Mouse (Mus musculus): Measurements from ENCODE around the gene 2810021J22Rik. TPM values are rescaled to one million over a fixed set of nuclear protein-coding genes. Genes with fewer than 3 reads are reported as not detected.
"Not testable (repeated sequence)": the region's sequence is repeated elsewhere in the genome, so short reads cannot be mapped to it uniquely, and the experiment has no call there.

The 2810021J22Rik gene
- polyA plus RNA-seq (2015; fragmentation: Nextera tagmentation; extraction: Ambion mirVana): 10.3 and 11.7 TPM in 2 replicates

- Histone ChIP-seq H3K9me3 (replicated peaks) (no peaks in the 10 kb centered on the region), H3K4me1 (peaks cover 28% of the 10 kb centered on the region), H3K9ac (replicated peaks) (peak within 1 kb of the TSS; percentile 87), H3K4me3 (replicated peaks) (peak within 1 kb of the TSS; percentile 75), H3K4me2 (peak within 1 kb of the TSS; percentile 80), H3K27me3 (replicated peaks) (no peaks in the 10 kb centered on the region), H3K36me3 (peaks cover 17% of the 10 kb centered on the region), H3K27ac (replicated peaks) (peak within 1 kb of the TSS; percentile 93)
- WGBS: 3% methylated on average over 37 of the region's 37 CpGs
- ATAC-seq (ENCODE audit: low FRiP score): peak; percentile 91
Observed at GRCm38 (mm10) chr11:58867039-58867953, at the start of gene 2810021J22Rik. TSS of gene 2810021J22Rik (plus strand) at chr11:58867216.

DNA sequence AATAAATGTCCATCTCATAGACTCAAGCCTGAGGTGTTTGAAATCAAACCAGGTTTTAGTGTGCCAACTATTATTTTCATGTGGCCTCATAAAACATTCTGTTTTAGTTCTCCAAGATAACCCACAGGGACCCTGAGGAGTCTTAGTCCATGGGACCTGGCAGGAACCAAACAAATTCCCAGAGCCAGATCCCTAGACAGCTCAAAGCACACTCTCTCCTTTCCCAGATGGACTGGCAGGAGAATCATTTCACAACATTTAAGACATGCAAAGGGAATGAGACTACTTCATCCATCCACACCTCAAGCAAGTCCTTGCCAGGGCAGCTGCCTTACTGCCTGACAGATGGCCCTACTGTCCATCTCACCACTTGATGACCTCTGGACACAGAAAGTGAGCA lies 38.1 kb upstream of the 2810021J22Rik start, which contains the start of gene Olfr312:
TSS of gene Olfr312 (plus strand) at position 301 of the 400 bp plus-strand sequence.
- not testable (repeated sequence) for H3K4me3 ChIP-seq (replicated peaks); H3K27me3 ChIP-seq (replicated peaks); H3K4me2 ChIP-seq; H3K9ac ChIP-seq (replicated peaks); ATAC-seq (ENCODE audit: low FRiP score); H3K36me3 ChIP-seq; H3K9me3 ChIP-seq (replicated peaks); H3K27ac ChIP-seq (replicated peaks); H3K4me1 ChIP-seq

- Histone ChIP-seq H3K4me1 (no peaks in the 10 kb centered on the region), H3K27ac (replicated peaks) (no peak overlapping the region), H3K4me2 (no peak overlapping the region), H3K4me3 (replicated peaks) (no peak overlapping the region), H3K27me3 (replicated peaks) (no peaks in the 10 kb centered on the region), H3K9ac (replicated peaks) (no peak overlapping the region), H3K36me3 (no peaks in the 10 kb centered on the region), H3K9me3 (replicated peaks) (no peaks in the 10 kb centered on the region)
- WGBS: 86% methylated on average over 3 of the region's 3 CpGs
- no peak for ATAC-seq (ENCODE audit: low FRiP score)
Observed at GRCm38 (mm10) chr11:58829764-58830163, 37.3 kb upstream of the 2810021J22Rik start.

DNA sequence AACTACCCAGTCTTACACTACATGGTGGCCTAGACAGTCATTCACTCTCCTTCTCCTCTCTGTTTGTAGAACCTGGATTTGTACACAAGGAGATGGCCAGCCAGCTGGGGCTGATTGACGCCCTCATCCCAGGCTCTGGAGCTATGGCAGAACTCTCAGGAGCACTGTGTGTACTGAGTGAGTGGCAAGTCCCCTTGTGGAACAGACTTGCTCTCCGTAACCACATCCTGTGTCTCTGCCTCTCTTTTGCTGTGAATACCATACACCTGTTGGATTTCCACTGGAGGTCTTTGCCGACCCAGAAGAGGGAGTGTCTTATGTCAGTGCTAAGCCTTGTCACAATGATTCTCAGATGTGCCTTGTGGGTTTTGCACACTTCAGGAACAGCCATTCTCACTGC lies 34.5 kb upstream of the 2810021J22Rik start:
- 83% methylated on average over 3 of the region's 3 CpGs for WGBS
- H3K36me3 ChIP-seq: not testable (repeated sequence)

DNA sequence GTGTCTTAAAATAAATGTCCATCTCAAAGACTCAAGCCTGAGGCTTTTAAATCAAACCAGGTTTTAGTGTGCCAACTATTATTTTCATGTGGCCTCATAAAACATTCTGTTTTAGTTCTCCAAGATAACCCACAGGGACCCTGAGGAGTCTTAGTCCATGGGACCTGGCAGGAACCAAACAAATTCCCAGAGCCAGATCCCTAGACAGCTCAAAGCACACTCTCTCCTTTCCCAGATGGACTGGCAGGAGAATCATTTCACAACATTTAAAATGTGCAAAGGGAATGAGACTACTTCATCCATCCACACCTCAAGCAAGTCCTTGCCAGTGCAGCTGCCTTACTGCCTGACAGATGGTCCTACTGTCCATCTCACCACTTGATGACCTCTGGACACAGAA lies 28.1 kb upstream of the 2810021J22Rik start, which contains the start of gene Olfr311:
TSS of gene Olfr311 (plus strand) at position 301 of the 400 bp plus-strand sequence.
- not testable (repeated sequence) for H3K27me3 ChIP-seq (replicated peaks); H3K4me2 ChIP-seq; H3K36me3 ChIP-seq; H3K4me1 ChIP-seq; ATAC-seq (ENCODE audit: low FRiP score); H3K9ac ChIP-seq (replicated peaks); H3K27ac ChIP-seq (replicated peaks); H3K9me3 ChIP-seq (replicated peaks); H3K4me3 ChIP-seq (replicated peaks)

More for the DNA sequence above, 34.5 kb upstream of the 2810021J22Rik start:
- not testable (repeated sequence) for H3K27ac ChIP-seq (replicated peaks); H3K27me3 ChIP-seq (replicated peaks); H3K9ac ChIP-seq (replicated peaks); H3K4me1 ChIP-seq; H3K9me3 ChIP-seq (replicated peaks); H3K4me2 ChIP-seq; ATAC-seq (ENCODE audit: low FRiP score); H3K4me3 ChIP-seq (replicated peaks)

GRCm38 (mm10) chr11:58846919-58847461 lies 20.0 kb upstream of the 2810021J22Rik start, which contains the start of gene Gm12258:
TSS of gene Gm12258 (plus strand) at chr11:58847158.
- H3K27ac ChIP-seq (replicated peaks): peak within 1 kb of the TSS; percentile 90
- WGBS: under 1% methylated on average over 24 of the region's 24 CpGs
- H3K9me3 ChIP-seq (replicated peaks): no peaks in the 10 kb centered on the region
- H3K4me3 ChIP-seq (replicated peaks): peak within 1 kb of the TSS; percentile 75
- H3K4me1 ChIP-seq: peaks cover 16% of the 10 kb centered on the region
- no peaks in the 10 kb centered on the region for H3K27me3 ChIP-seq (replicated peaks)
- H3K4me2 ChIP-seq: peak within 1 kb of the TSS; percentile 79
- ATAC-seq (ENCODE audit: low FRiP score): peak; percentile 100
- H3K9ac ChIP-seq (replicated peaks): peak within 1 kb of the TSS; percentile 93
- peaks cover 29% of the 10 kb centered on the region for H3K36me3 ChIP-seq

- peak overlapping the region; percentile 90 for H3K27ac ChIP-seq (replicated peaks)
- H3K4me1 ChIP-seq: peaks cover 16% of the 10 kb centered on the region
- peak overlapping the region; percentile 79 for H3K4me2 ChIP-seq
- no peaks in the 10 kb centered on the region for H3K9me3 ChIP-seq (replicated peaks)
- peak overlapping the region; percentile 75 for H3K4me3 ChIP-seq (replicated peaks)
- peaks cover 36% of the 10 kb centered on the region for H3K36me3 ChIP-seq
- peak overlapping the region; percentile 93 for H3K9ac ChIP-seq (replicated peaks)
- ATAC-seq (ENCODE audit: low FRiP score): peak; percentile 22; the same call in 1 of the 2 replicates
- 41% methylated on average over 9 of the region's 9 CpGs for WGBS
- no peaks in the 10 kb centered on the region for H3K27me3 ChIP-seq (replicated peaks)
Observed at GRCm38 (mm10) chr11:58847636-58848035, 19.4 kb upstream of the 2810021J22Rik start.

- no peak for ATAC-seq (ENCODE audit: low FRiP score)
- Histone ChIP-seq H3K4me2 (no peak overlapping the region), H3K36me3 (peaks cover 52% of the 10 kb centered on the region), H3K4me1 (peaks cover 16% of the 10 kb centered on the region), H3K27ac (replicated peaks) (no peak overlapping the region), H3K4me3 (replicated peaks) (no peak overlapping the region), H3K9ac (replicated peaks) (no peak overlapping the region), H3K27me3 (replicated peaks) (no peaks in the 10 kb centered on the region), H3K9me3 (replicated peaks) (no peaks in the 10 kb centered on the region)
- WGBS: 59% methylated on average over 2 of the region's 2 CpGs
Observed at GRCm38 (mm10) chr11:58849731-58850130, 17.3 kb upstream of the 2810021J22Rik start.

DNA sequence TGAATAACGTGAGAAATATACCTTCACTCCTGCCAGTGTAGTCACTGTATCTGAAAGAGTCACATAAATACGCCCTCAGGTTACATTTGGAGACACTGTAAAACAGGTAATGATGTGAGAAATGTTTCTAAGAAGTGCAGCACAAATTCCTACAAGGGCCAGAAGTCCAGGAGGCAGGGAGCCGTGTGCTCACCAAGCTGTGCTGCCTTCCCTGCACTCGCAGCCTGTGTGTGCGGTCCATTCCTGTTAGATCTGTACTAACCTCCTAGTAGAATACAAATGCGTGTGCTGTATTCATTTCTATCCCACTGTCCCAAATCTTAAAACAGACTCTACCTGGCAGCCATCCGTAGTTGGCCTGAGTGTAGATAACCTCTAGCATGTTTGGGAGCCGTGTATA lies 6.3 kb upstream of the 2810021J22Rik start:
- no peak overlapping the region for H3K4me2 ChIP-seq
- H3K27ac ChIP-seq (replicated peaks): no peak overlapping the region
- H3K4me1 ChIP-seq: no peaks in the 10 kb centered on the region
- no peaks in the 10 kb centered on the region for H3K27me3 ChIP-seq (replicated peaks)
- H3K9ac ChIP-seq (replicated peaks): no peak overlapping the region
- no peak for ATAC-seq (ENCODE audit: low FRiP score)
- H3K4me3 ChIP-seq (replicated peaks): no peak overlapping the region
- peaks cover 30% of the 10 kb centered on the region; the same call in 1 of the 2 replicates for H3K9me3 ChIP-seq (replicated peaks)
- H3K36me3 ChIP-seq: peaks cover 54% of the 10 kb centered on the region
- WGBS: 98% methylated on average over 8 of the region's 8 CpGs

DNA sequence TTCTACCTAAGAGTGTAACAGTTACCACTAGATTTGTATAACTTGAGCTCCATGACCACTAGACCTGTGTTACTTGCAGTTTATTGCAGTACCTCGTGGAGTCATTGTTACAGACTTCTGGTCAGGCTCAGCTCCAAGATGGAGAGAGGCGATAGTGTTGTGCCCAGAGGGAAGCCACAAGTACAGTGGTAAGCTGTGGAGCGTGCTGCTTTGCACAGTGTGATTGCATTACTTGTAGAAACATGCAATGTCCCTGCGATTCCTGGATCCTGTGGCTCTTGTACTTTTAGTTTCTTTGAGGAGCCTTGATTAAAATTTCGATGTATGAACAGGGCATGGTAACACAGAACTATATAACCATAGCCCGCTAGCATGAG lies 926 bp downstream of the 2810021J22Rik start:
- Histone ChIP-seq H3K9ac (replicated peaks) (peak overlapping the region; percentile 87), H3K4me1 (peaks cover 28% of the 10 kb centered on the region), H3K9me3 (replicated peaks) (no peaks in the 10 kb centered on the region), H3K27ac (replicated peaks) (peak overlapping the region; percentile 93), H3K27me3 (replicated peaks) (no peaks in the 10 kb centered on the region), H3K4me2 (peak overlapping the region; percentile 80), H3K4me3 (replicated peaks) (peak overlapping the region; percentile 75), H3K36me3 (peaks cover 17% of the 10 kb centered on the region)
- 56% methylated on average over 6 of the region's 6 CpGs for WGBS
- no peak for ATAC-seq (ENCODE audit: low FRiP score)

- Histone ChIP-seq H3K9me3 (replicated peaks) (no peaks in the 10 kb centered on the region), H3K27ac (replicated peaks) (no peak overlapping the region), H3K4me3 (replicated peaks) (no peak overlapping the region), H3K9ac (replicated peaks) (no peak overlapping the region), H3K36me3 (peaks cover 21% of the 10 kb centered on the region), H3K4me2 (no peak overlapping the region), H3K4me1 (peaks cover 28% of the 10 kb centered on the region), H3K27me3 (replicated peaks) (no peaks in the 10 kb centered on the region)
- ATAC-seq (ENCODE audit: low FRiP score): no peak
- 91% methylated on average over 4 of the region's 4 CpGs for WGBS
Observed at GRCm38 (mm10) chr11:58870961-58871360, 3.9 kb downstream of the 2810021J22Rik start.

DNA sequence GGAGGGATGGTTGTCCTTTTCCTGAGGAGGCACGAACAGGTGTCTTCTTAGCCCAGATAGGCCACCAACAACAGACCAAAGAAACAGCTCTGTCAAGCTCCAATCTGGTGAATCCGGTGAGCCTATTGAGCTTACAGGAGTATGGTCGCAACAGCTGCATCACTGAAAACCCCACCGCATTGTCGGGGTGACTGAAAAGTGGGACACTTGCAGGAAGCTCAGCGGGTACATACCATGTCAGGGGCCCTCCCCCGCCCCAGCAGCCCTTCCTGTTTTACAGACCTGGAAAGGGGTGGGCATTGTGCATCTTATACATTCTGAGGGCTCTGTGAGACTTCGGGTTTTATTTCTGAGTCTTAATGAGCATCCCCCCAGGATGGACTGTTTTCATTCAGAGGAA lies 16.7 kb downstream of the 2810021J22Rik start:
- H3K4me1 ChIP-seq: no peaks in the 10 kb centered on the region
- H3K27ac ChIP-seq (replicated peaks): no peak overlapping the region
- no peaks in the 10 kb centered on the region for H3K9me3 ChIP-seq (replicated peaks)
- H3K36me3 ChIP-seq: peaks cover 50% of the 10 kb centered on the region
- H3K4me3 ChIP-seq (replicated peaks): no peak overlapping the region
- no peak for ATAC-seq (ENCODE audit: low FRiP score)
- no peak overlapping the region for H3K9ac ChIP-seq (replicated peaks)
- H3K4me2 ChIP-seq: no peak overlapping the region
- WGBS: 84% methylated on average over 8 of the region's 8 CpGs
- no peaks in the 10 kb centered on the region for H3K27me3 ChIP-seq (replicated peaks)

Data from neural tube, embryonic 15.5 days (tissue).